Mouse (Mus musculus) retina, postnatal 1 day (tissue): ENCODE results near the gene Tbx4.

ENCODE experiments used
- DNase-seq: peaks from one replicate; pipeline ENCODE4 v3.0.0-alpha.2; 2012

Gene Tbx4

DNA sequence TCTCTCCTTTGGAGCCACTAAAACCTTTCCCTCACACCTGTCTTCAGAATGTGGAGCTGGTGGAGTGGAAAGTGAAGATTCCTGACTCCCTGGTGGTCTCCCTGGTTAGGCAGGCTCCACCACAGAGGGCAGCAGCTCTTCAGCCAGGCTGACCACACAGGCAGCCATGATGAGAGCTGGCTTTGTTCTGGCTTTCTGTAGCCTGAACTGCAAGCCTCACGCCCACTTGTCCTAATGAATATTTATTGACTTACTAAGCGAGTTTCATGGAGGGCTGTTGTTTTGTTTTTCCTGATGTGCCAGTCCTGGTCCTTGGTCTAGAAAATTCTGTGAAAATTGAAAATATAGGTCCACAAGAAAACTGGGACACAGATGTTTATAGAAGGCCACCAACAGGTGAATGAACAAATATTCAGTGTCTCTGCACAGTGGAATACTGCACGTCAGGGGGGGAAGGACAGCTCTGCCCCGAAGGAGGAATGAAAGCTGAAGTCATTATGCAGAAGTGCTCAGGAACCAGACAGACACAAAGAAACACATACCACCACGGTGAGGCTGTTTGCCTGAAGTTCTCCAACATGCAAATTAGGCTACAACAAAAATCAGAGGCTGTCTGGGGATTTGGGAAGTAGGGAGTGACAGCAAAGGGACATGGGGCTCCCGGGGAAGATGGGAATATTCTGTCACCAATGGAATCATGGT lies 28.1 kb upstream of the Tbx4 start:
- DNase-seq, result peak; percentile 82

- DNase-seq, result no peak
Observed at GRCm38 (mm10) chr11:85864363-85864762, 21.9 kb upstream of the Tbx4 start.

DNA sequence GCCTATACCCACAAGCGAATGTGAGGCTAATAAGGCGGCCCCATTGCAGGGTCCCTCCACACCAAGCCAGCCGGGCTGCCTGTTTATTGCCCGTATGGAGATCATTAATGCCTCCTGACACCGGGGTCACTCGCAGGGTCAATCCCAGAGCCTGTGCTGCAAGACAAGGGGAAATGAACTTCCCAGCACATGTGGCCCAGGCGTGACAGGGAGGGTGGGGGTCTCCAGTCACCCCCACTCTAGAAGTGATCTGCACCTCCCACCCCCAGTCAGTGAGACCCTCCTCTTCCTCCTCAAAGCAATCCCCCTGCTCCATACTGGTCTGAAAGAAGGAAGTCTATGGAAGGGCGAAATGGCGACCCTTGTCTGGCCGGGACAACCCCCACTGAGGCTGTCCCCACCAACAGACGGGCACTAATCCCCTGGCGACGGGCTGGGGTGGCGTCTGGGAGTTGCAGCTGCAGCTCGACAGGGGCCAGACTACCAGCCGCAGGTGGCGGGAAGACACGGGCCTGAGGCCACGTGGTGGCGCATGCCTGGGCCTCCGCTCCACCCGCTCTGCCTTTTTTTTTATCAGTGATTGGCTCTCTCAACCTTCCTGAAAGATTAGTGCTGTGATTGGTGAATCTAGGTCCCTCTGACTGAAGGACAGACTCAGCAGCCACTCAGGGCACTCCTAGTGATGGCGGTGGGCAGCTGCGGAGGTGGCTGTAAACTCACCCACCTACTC lies 10.0 kb upstream of the Tbx4 start:
- DNase-seq, result peak; percentile 93

DNA sequence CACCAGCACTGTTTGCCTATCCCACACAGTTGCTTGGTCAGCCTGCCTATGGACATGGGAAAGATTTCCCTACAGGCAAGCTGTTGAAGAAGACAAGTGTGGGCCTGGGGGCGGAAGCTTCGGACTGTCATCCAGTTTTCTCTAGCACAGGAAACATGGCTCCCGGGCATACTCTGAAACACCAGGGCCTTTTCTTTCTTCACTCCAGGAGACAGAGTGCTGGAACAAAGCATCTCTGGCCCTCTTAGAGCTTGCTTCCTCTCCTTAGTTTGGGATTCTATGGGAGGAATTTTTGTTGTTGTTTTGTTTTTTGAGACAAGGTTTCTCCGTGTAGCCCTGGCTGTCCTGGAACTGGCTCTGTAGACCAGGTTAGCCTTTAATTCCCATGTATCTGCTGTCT lies 1.7 kb upstream of the Tbx4 start:
- no peak for DNase-seq

- peak; percentile 35 for DNase-seq
Observed at GRCm38 (mm10) chr11:85886429-85886785, 185 bp downstream of the Tbx4 start.

DNA sequence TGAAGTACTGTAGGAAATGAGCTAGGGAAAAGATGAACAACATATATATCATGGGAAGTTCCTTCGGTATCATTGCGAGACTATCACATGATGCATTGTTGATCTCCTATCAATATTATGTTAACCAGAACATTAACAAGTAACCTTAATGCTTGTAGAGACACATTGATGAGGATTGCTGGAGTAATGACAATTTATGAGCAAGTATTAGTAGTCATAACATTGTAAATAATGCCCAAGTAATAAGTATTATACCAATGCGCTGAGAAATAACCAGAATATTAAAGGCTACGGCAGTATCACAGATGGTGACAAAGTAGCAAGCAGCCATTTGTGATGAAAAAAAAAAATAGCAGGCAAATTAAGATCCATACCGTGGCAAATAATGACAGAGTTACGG lies 1.1 kb downstream of the Tbx4 start:
- peak; percentile 18 for DNase-seq

DNA sequence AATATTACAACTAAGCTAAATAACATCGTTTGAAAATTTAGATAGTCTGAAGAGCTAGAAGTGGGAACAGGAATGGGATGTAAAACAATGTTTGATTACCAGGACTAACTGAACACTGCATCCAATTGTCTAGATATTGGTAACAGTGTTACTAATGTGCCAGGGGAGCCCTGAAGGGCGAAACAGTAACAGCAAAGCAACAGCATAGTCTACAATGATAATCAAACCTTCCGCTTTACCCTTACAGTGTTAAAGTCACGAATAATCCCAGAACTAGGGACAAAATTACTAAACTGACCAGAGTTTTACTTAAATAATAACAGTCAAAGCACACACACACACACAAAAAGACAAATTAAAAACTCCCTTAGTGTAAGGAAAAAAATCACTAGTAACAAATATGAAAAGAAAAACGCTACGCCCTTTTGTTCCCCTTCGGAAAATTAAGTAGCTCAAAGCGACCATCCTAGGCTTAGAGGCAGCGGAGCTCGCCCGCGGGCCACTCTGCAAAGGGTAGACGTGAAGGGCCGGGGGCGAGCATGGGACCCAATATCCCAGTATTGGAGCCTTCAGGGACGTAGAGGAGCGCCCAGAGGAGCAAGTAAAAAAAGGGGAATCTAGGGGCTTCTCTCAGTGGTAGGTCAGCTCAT lies 1.7 kb downstream of the Tbx4 start:
- peak; percentile 49 for DNase-seq

DNA sequence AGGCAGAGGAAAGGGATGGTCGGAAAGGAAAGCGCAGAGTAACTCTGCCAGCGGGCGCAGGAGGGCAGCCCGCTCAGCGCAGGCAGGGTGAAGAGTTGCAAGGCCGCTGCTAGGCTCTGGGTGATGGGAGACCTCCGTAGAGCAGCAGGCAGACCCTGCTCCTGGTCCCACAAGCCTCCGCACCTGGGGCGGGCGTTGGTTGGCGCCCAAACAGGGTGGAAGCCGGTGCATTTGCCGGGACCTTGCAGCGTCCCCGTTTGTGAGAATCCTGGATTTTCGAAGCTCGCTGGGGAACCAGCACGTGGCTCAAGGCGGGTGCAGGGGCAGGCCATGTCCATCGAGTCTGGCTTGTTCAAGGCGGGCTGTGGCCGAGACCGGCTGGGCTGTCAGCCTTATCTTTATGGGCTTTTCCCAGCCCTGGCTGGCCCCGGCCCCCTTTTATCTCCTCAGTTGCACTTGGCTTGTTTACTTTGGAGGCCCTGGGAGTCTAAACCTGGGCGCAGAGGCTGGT lies 2.3 kb downstream of the Tbx4 start:
- DNase-seq, result no peak

- DNase-seq, result no peak
Observed at GRCm38 (mm10) chr11:85889056-85889729, 3.0 kb downstream of the Tbx4 start.

- no peak for DNase-seq
Observed at GRCm38 (mm10) chr11:85889730-85890562, 3.7 kb downstream of the Tbx4 start.

DNA sequence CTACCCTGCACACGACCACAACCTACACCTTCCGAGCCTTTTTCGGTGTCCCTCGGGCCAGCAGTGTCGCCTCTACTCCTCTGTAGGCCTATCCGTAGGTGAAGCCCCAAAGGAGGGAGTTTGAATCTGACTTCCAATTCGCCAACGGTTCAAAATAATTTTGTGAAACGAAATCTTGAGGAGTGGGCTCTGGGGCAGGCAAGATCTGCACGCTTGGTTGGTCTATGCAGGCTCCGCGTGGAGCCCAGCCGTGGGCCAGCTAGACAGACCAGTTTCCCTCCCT lies 4.3 kb downstream of the Tbx4 start:
- DNase-seq, result peak; percentile 38

- peak; percentile 25 for DNase-seq
Observed at GRCm38 (mm10) chr11:85891010-85891691, 4.9 kb downstream of the Tbx4 start.

DNA sequence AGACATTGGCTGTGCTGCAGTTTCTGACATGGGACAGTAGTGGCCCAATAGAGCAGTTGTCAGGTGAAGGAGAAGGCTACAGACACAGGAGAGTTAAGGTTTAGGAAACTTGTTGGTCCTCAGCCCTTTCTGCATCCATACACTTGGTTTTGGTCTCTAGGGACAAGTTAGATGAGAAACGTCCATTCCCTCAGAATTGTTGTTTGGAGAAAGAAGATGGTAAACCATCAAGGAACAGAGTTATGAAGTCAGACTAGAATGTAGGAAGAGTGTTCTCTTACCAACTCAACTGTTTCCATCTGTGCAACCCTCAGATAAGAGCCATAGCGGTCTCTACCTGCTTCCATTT lies 5.4 kb downstream of the Tbx4 start:
- no peak for DNase-seq

GRCm38 (mm10) chr11:85892771-85893170 lies 6.5 kb downstream of the Tbx4 start:
- DNase-seq, result no peak

DNA sequence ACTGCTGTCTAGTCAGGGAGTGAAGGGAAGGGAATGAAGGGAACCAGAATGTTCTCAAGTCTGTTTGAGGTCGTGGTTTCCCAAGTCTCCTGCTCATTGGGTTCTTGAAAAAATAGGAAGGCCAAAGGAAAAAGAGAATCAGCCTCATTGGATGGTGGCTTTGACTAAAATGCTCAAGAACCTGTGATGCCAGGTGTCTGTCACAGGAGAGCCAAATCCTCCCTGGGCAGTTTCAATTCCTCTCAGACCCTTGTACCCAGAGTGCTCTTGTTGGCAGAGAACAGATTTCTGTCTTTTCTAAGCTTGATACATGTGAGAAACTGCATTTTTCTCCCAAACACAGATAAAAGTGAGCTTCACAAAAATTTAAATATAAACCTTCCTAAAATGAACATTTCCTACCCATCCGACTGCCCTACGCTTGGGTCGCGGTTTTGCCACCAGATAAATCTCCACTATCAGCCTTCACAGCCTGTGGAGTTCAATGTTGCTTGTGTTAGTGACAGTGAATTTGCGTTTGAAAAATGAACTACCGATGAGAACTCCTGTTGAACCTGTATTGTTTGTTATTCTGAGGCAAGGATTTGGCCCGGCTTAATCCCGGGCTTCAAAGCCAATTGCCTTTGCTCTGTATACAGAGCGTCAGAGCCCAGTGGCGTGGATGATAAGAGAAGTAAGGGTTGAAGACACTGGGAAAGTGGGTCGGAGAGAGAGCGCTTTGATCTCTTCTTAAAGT lies 7.3 kb downstream of the Tbx4 start:
- DNase-seq, result peak; percentile 36

DNA sequence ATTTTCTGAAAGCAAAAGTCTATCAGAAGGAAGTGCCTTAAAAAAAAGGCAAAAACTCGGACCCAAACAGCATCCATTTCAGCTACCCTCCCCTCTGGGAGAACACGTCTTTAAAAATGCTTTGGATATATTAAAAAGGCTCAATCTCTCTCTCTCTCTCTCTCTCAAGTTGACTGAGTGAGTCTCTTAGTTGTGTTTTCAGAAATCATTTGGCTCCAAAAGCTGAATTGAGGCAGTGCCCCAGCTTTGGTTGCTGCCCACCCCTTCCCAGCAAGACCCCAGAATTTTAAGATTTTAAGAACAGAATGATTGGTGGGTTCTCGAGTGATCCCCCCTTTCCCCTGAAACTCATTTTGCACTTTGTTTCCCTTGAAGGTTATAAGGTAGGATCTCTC lies 7.9 kb downstream of the Tbx4 start:
- DNase-seq, result no peak

DNA sequence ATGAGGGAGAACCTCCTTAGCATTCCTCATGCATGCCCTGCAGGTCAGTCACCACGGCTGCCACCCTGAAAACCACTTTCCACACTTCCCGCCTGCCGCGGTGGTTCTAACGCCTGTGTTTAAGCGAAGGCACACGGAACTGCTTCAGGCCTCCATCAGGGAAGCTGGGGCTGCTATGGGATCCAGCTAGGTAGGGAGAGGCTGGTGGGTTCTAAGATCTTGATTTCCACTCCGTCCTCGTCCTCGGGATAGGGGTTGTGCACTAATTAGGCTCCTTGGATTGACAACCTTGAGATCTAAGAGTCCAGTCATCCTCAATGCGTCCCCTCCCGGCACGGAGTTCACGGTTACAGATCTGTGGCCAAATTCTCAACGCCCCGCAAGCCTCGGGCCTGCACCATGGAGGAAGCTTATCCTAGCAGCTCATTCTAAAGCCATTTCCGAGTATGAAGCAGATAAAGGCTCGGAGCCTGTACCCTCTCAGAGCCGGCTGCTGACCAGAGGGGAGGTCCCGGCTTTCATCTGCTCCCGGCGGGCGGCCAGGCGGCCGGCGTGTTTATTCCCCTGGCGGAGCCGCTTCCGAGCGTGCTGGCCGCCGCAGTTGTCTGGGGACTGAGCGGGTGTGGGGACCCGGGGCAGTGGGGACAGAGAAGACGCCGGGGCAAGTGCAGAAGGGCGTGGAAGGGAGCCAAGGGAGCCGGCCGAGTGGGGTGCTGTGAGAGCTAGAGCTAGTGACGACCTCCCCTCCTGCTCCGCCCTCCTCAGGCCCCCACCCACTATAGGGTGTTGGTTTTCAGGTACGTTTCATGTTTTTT lies 8.7 kb downstream of the Tbx4 start:
- DNase-seq, result peak; percentile 57

- peak; percentile 21 for DNase-seq
Observed at GRCm38 (mm10) chr11:85896335-85896985, 10.2 kb downstream of the Tbx4 start.

- DNase-seq, result no peak
Observed at GRCm38 (mm10) chr11:85900291-85900690, 14.1 kb downstream of the Tbx4 start.

GRCm38 (mm10) chr11:85909514-85909913 lies 23.3 kb downstream of the Tbx4 start:
- DNase-seq, result no peak
